Mouse (Mus musculus): Measurements from ENCODE around the gene Tbc1d22b.

- no peak for TF ChIP-seq CTCF (IDR thresholded peaks at IDR 0.05; ENCODE audit: borderline replicate concordance, insufficient read depth, low read length)
- no peak for TF ChIP-seq POLR2A (IDR thresholded peaks at IDR 0.05; ENCODE audit: low read depth, low read length)
Measured at GRCm38 (mm10) chr17:29599051-29599450, 49.5 kb downstream of the Tbc1d22b start.

All from embryonic fibroblast, embryonic 13.5 days (primary cell).